ENCODE assay signal across 8 mouse cellular contexts in genomic region chr8:79398251-79398981, GRCm38 (mm10). TPM values are rescaled to one million over a fixed set of nuclear protein-coding genes. Genes with fewer than 3 reads are reported as not detected.
DNase-seq lines count a peak whose midpoint lies in the region; ATAC-seq and TF ChIP-seq lines count a peak whose summit lies in the region.

No protein-coding gene starts in this region.

- under 1% methylated on average over 57 of the region's 68 CpGs for WGBS in forebrain, embryonic 14.5 days
- under 1% methylated on average over 60 of the region's 68 CpGs for WGBS in hindbrain, embryonic 15.5 days
- WGBS in liver, adult 2 months, result 1% methylated on average over 62 of the region's 68 CpGs
- under 1% methylated on average over 51 of the region's 68 CpGs for WGBS in midbrain, postnatal 0 days

- no peaks in the 10 kb centered on the region for H3K27me3 ChIP-seq in forebrain, embryonic 14.5 days (replicated peaks; ENCODE audit: control insufficient read depth, insufficient read depth, low read length)
- H3K27me3 ChIP-seq in hindbrain, embryonic 15.5 days, result no peaks in the 10 kb centered on the region
- H3K27me3 ChIP-seq in liver, adult 2 months (ENCODE audit: control insufficient read depth, insufficient read depth, low read length), result no peaks in the 10 kb centered on the region
- H3K27me3 ChIP-seq in midbrain, postnatal 0 days (ENCODE audit: insufficient read depth, low read length), result no peaks in the 10 kb centered on the region

- peaks cover 13% of the 10 kb centered on the region for H3K4me1 ChIP-seq in forebrain, embryonic 14.5 days (ENCODE audit: control insufficient read depth, insufficient read depth, low read length)
- peaks cover 48% of the 10 kb centered on the region for H3K4me1 ChIP-seq in hindbrain, embryonic 15.5 days (replicated peaks)
- peaks cover 18% of the 10 kb centered on the region for H3K4me1 ChIP-seq in liver, adult 2 months (ENCODE audit: control insufficient read depth, insufficient read depth, low read length)
- peaks cover 10% of the 10 kb centered on the region for H3K4me1 ChIP-seq in midbrain, postnatal 0 days (ENCODE audit: insufficient read depth, low read length)

- H3K4me2 ChIP-seq in forebrain, embryonic 14.5 days (ENCODE audit: low read length), result peak overlapping the region; percentile 79
- H3K4me2 ChIP-seq in hindbrain, embryonic 15.5 days, result peak overlapping the region; percentile 62
- peak overlapping the region; percentile 66 for H3K4me2 ChIP-seq in midbrain, postnatal 0 days (ENCODE audit: low read depth, low read length, poor library complexity, severe bottlenecking)

- H3K9me3 ChIP-seq in forebrain, embryonic 14.5 days (replicated peaks; ENCODE audit: control insufficient read depth, low read length), result no peaks in the 10 kb centered on the region
- no peaks in the 10 kb centered on the region for H3K9me3 ChIP-seq in hindbrain, embryonic 15.5 days
- no peaks in the 10 kb centered on the region for H3K9me3 ChIP-seq in midbrain, postnatal 0 days (ENCODE audit: low read length)

- H3K4me3 ChIP-seq in forebrain, embryonic 14.5 days (ENCODE audit: low read depth, low read length), result peak overlapping the region; percentile 86
- H3K4me3 ChIP-seq in hindbrain, embryonic 15.5 days, result peak overlapping the region; percentile 96
- peak overlapping the region; percentile 85 for H3K4me3 ChIP-seq in liver, adult 2 months (ENCODE audit: insufficient read depth, low read depth, low read length)
- H3K4me3 ChIP-seq in midbrain, postnatal 0 days (ENCODE audit: low read depth, low read length), result peak overlapping the region; percentile 94

- H3K79me2 ChIP-seq in liver, adult 2 months (ENCODE audit: control insufficient read depth, insufficient read depth, low read length), result peaks cover 30% of the 10 kb centered on the region; the same call in 1 of the 2 replicates

- H3K27ac ChIP-seq in forebrain, embryonic 14.5 days (ENCODE audit: low read depth, low read length), result peak overlapping the region; percentile 97
- H3K27ac ChIP-seq in hindbrain, embryonic 15.5 days (replicated peaks), result peak overlapping the region; percentile 98
- H3K27ac ChIP-seq in liver, adult 2 months (replicated peaks; ENCODE audit: insufficient read depth, low read depth, low read length), result peak overlapping the region; percentile 90
- peak overlapping the region; percentile 99 for H3K27ac ChIP-seq in midbrain, postnatal 0 days (ENCODE audit: low read depth, low read length)

- peak overlapping the region; percentile 97 for H3K9ac ChIP-seq in forebrain, embryonic 14.5 days (ENCODE audit: low read length)
- H3K9ac ChIP-seq in hindbrain, embryonic 15.5 days, result peak overlapping the region; percentile 97
- peak overlapping the region; percentile 90 for H3K9ac ChIP-seq in liver, adult 2 months (ENCODE audit: low read depth, low read length)
- H3K9ac ChIP-seq in midbrain, postnatal 0 days (replicated peaks; ENCODE audit: low read length, poor library complexity, severe bottlenecking), result peak overlapping the region; percentile 99

- no peaks in the 10 kb centered on the region for H3K36me3 ChIP-seq in forebrain, embryonic 14.5 days (ENCODE audit: control insufficient read depth, insufficient read depth, low read length)
- no peaks in the 10 kb centered on the region for H3K36me3 ChIP-seq in hindbrain, embryonic 15.5 days
- H3K36me3 ChIP-seq in liver, adult 2 months (ENCODE audit: control insufficient read depth, insufficient read depth, low read length), result no peaks in the 10 kb centered on the region
- no peaks in the 10 kb centered on the region for H3K36me3 ChIP-seq in midbrain, postnatal 0 days (ENCODE audit: insufficient read depth, low read length)

- TF ChIP-seq POLR2A in liver, adult 2 months (IDR thresholded peaks at IDR 0.05; ENCODE audit: extremely low read depth, insufficient read depth, low read length), result no peak

- DNase-seq in gastrocnemius, postnatal 10 days, result peak; percentile 50
- no peak for DNase-seq in gastrocnemius, adult 8-10 months (ENCODE audit: low spot score in 2 of 2)
- DNase-seq in adrenal gland, postnatal 25 days, result peak; percentile 46
- peak; percentile 78 for DNase-seq in forebrain, embryonic 14.5 days (ENCODE audit: low spot score)
- peak; percentile 20 for DNase-seq in liver, adult 2 months (ENCODE audit: extremely low read depth, low read depth, low spot score)
- DNase-seq in midbrain, postnatal 0 days (ENCODE audit: low spot score), result peak; percentile 74
- peak; percentile 27 to 47 for DNase-seq in thymus, adult 18-20 months

- TF ChIP-seq CTCF in liver, adult 2 months (IDR thresholded peaks at IDR 0.05; ENCODE audit: low read depth, low read length), result no peak
- TF ChIP-seq CTCF in midbrain, postnatal 0 days (IDR thresholded peaks at IDR 0.05), result no peak

- peak; percentile 60 for ATAC-seq in forebrain, embryonic 14.5 days
- peak; percentile 60 for ATAC-seq in hindbrain, embryonic 15.5 days (ENCODE audit: low FRiP score, low read depth)
- peak; percentile 55 for ATAC-seq in midbrain, postnatal 0 days (ENCODE audit: low FRiP score)

RNA-seq across cellular contexts. Expression of gene Smad1, which starts 0.9 kb away (rescaled TPM):
- 10 to 100 TPM; 34.2 to 38.3 TPM for total RNA-seq in gastrocnemius, postnatal 10 days (2021)
- 10 to 100 TPM in 1 of 4 experiments, 1 to 10 TPM in 3; 7.5 to 10.3 (median 8.8) TPM for total RNA-seq in gastrocnemius, adult 8-10 months (2022)
- total RNA-seq in adrenal gland, postnatal 25 days (2021), result 29.8 and 30.5 TPM in 2 replicates
- polyA plus RNA-seq in forebrain, embryonic 14.5 days (2014; fragmentation: Nextera tagmentation; extraction: Ambion mirVana), result 64.2 and 66.5 TPM in 2 replicates
- polyA plus RNA-seq in hindbrain, embryonic 15.5 days (2015; fragmentation: Nextera tagmentation; extraction: Ambion mirVana), result 57.6 and 62.9 TPM in 2 replicates
- 10.8 and 12.0 TPM in 2 replicates for total RNA-seq in liver, adult 2 months (2014; rRNA removed)
- 17.5 and 25.5 TPM in 2 replicates for polyA plus RNA-seq in liver, adult 2 months (2012; rRNA removed)
- total RNA-seq in midbrain, postnatal 0 days (2014; rRNA removed), result 75.6 and 78.8 TPM in 2 replicates
- 49.1 and 52.5 TPM in 2 replicates for polyA plus RNA-seq in midbrain, postnatal 0 days (2015; fragmentation: Nextera tagmentation; extraction: Ambion mirVana)

Comparison
In these comparisons a context has a peak if more than half of its experiments do, and no peak if none do; other contexts are left out.
1. DNase-seq: peak in gastrocnemius, postnatal 10 days (single experiment), adrenal gland, postnatal 25 days (single experiment), forebrain, embryonic 14.5 days (single experiment), liver, adult 2 months (single experiment), midbrain, postnatal 0 days (single experiment) and thymus, adult 18-20 months (2 of 2); none in gastrocnemius, adult 8-10 months (0 of 2).
2. Peak in every context shown above with its lines, with median percentiles within 50 percentile points of each other: ATAC-seq, H3K27ac ChIP-seq, H3K4me2 ChIP-seq, H3K4me3 ChIP-seq and H3K9ac ChIP-seq.